Mouse (Mus musculus) lung, embryonic 14.5 days (tissue): ENCODE measurements at regions not wholly inside any gene's neighbourhood (a gene's known extent, or its start where the extent isn't known, plus 50 kb on each side); places are given as distances from the start of the nearest gene placed in this dataset.

Experiments used
- ATAC-seq: fragments of 200-750 bp; cut with Nextera tagmentation; 2 replicates; pipeline ENCODE4 v1.8.0; 2017; ENCODE audit warnings: mild to moderate bottlenecking, moderate TSS enrichment, moderate library complexity; ENCODE audit not compliant: insufficient read depth
- DNase-seq: peaks from one replicate; pipeline ENCODE4 v3.0.0-alpha.2; 2015
- H3K27ac ChIP-seq: fragments of 300-500 bp; sonication (generic); 2 replicates; pipeline ENCODE4 v1.5.1; 2014; ENCODE audit warnings: low read depth, mild to moderate bottlenecking, moderate library complexity
- H3K27me3 ChIP-seq: fragments of 300-500 bp; sonication (generic); 2 replicates; pipeline ENCODE4 v1.6.1; 2014; ENCODE audit warnings: low read length, control low read depth; ENCODE audit not compliant: insufficient read depth
- H3K36me3 ChIP-seq: fragments of 300-500 bp; sonication (generic); 2 replicates; pipeline ENCODE4 v1.6.1; 2014; ENCODE audit warnings: control low read depth; ENCODE audit not compliant: insufficient read depth
- H3K4me1 ChIP-seq: fragments of 300-500 bp; sonication (generic); 2 replicates; pipeline ENCODE4 v1.6.1; 2014; ENCODE audit warnings: antibody characterized with exemption, control low read depth; ENCODE audit not compliant: insufficient read depth
- H3K4me2 ChIP-seq: fragments of 300-500 bp; sonication (generic); 2 replicates; pipeline ENCODE4 v1.6.1; 2014; ENCODE audit warnings: mild to moderate bottlenecking
- H3K4me3 ChIP-seq: fragments of 300-500 bp; sonication (generic); 2 replicates; pipeline ENCODE4 v1.5.1; 2014; ENCODE audit warnings: low read depth, low read length
- H3K9ac ChIP-seq: fragments of 300-500 bp; sonication (generic); 2 replicates; pipeline ENCODE4 v1.6.1; 2014
- H3K9me3 ChIP-seq: fragments of 300-500 bp; sonication (generic); 2 replicates; pipeline ENCODE4 v1.6.1; 2016; ENCODE audit warnings: low read depth, low read length, control low read depth
- CTCF ChIP-seq: IDR thresholded peaks from 2 replicates; pipeline ENCODE4 v1.5.1; 2016; ENCODE audit warnings: antibody characterized with exemption, low read depth
- WGBS: fragments of 180-500 bp; shearing (Covaris S2); extraction: QIAGEN DNeasy Blood & Tissue Kit; methylation state at CpG from one replicate; pipeline ENCODE4 v1.1.7; 2014; 5-methylcytosine and 5-hydroxymethylcytosine counted together

GRCm38 (mm10) chr16:74785365-74786119 lies 373.9 kb upstream of the Robo2 start:
- TF ChIP-seq CTCF, result no peak
- Histone ChIP-seq H3K4me2 (no peak overlapping the region), H3K4me3 (no peak overlapping the region), H3K36me3 (no peaks in the 10 kb centered on the region), H3K9ac (no peak overlapping the region), H3K9me3 (no peaks in the 10 kb centered on the region), H3K27me3 (no peaks in the 10 kb centered on the region), H3K4me1 (no peaks in the 10 kb centered on the region), H3K27ac (no peak overlapping the region)
- 52% methylated on average over 9 of the region's 9 CpGs for WGBS
- no peak for ATAC-seq
- no peak for DNase-seq

GRCm38 (mm10) chr16:74780388-74780787 lies 368.8 kb upstream of the Robo2 start:
- no peak overlapping the region for H3K27ac ChIP-seq
- no peaks in the 10 kb centered on the region for H3K9me3 ChIP-seq
- no peak for TF ChIP-seq CTCF
- DNase-seq (no peak), ATAC-seq (no peak)
- WGBS, result 77% methylated on average over 2 of the region's 2 CpGs
- H3K36me3 ChIP-seq, result no peaks in the 10 kb centered on the region
- no peaks in the 10 kb centered on the region for H3K27me3 ChIP-seq
- H3K4me2 ChIP-seq, result no peak overlapping the region
- H3K4me3 ChIP-seq, result no peak overlapping the region
- no peaks in the 10 kb centered on the region for H3K4me1 ChIP-seq
- no peak overlapping the region for H3K9ac ChIP-seq

GRCm38 (mm10) chr16:74768264-74768663 lies 356.6 kb upstream of the Robo2 start:
- ATAC-seq, result no peak
- Histone ChIP-seq H3K36me3 (no peaks in the 10 kb centered on the region), H3K9ac (no peak overlapping the region), H3K27ac (no peak overlapping the region), H3K4me3 (no peak overlapping the region), H3K4me2 (no peak overlapping the region), H3K4me1 (no peaks in the 10 kb centered on the region), H3K27me3 (no peaks in the 10 kb centered on the region), H3K9me3 (no peaks in the 10 kb centered on the region)
- 86% methylated on average over 4 of the region's 4 CpGs for WGBS
- TF ChIP-seq CTCF, result no peak
- no peak for DNase-seq

- no peak for ATAC-seq
- 55% methylated on average over 6 of the region's 6 CpGs for WGBS
- no peaks in the 10 kb centered on the region for H3K27me3 ChIP-seq
Observed at GRCm38 (mm10) chr16:74756720-74757345, 345.2 kb upstream of the Robo2 start.

GRCm38 (mm10) chr16:74750900-74751299 lies 339.3 kb upstream of the Robo2 start:
- no peaks in the 10 kb centered on the region for H3K36me3 ChIP-seq
- 21% methylated on average over 3 of the region's 3 CpGs for WGBS
- no peak overlapping the region for H3K9ac ChIP-seq
- no peak overlapping the region for H3K4me3 ChIP-seq
- no peak for TF ChIP-seq CTCF
- ATAC-seq (no peak), DNase-seq (no peak)
- no peaks in the 10 kb centered on the region for H3K27me3 ChIP-seq
- no peak overlapping the region for H3K27ac ChIP-seq
- no peaks in the 10 kb centered on the region for H3K4me1 ChIP-seq
- H3K9me3 ChIP-seq, result no peaks in the 10 kb centered on the region
- no peak overlapping the region for H3K4me2 ChIP-seq

More at GRCm38 (mm10) chr16:74756720-74757345, 345.2 kb upstream of the Robo2 start:
- H3K4me3 ChIP-seq, result no peak overlapping the region
- H3K27ac ChIP-seq, result no peak overlapping the region
- no peak for TF ChIP-seq CTCF
- H3K9ac ChIP-seq, result no peak overlapping the region
- DNase-seq, result no peak
- H3K4me2 ChIP-seq, result no peak overlapping the region
- no peaks in the 10 kb centered on the region for H3K4me1 ChIP-seq
- no peaks in the 10 kb centered on the region for H3K9me3 ChIP-seq
- no peaks in the 10 kb centered on the region for H3K36me3 ChIP-seq

- TF ChIP-seq CTCF, result no peak
- no peaks in the 10 kb centered on the region for H3K36me3 ChIP-seq
- no peak overlapping the region for H3K27ac ChIP-seq
- DNase-seq (no peak), ATAC-seq (no peak)
- no peak overlapping the region for H3K4me3 ChIP-seq
- no peak overlapping the region for H3K9ac ChIP-seq
- no peaks in the 10 kb centered on the region for H3K4me1 ChIP-seq
- no peaks in the 10 kb centered on the region for H3K9me3 ChIP-seq
- no peak overlapping the region for H3K4me2 ChIP-seq
- H3K27me3 ChIP-seq, result no peaks in the 10 kb centered on the region
Observed at GRCm38 (mm10) chr16:74749006-74749405, 337.4 kb upstream of the Robo2 start.

- ATAC-seq (no peak), DNase-seq (no peak)
- no peak for TF ChIP-seq CTCF
- H3K27ac ChIP-seq, result no peak overlapping the region
- no peak overlapping the region for H3K9ac ChIP-seq
- H3K27me3 ChIP-seq, result no peaks in the 10 kb centered on the region
- H3K4me3 ChIP-seq, result no peak overlapping the region
- no peak overlapping the region for H3K4me2 ChIP-seq
- H3K4me1 ChIP-seq, result no peaks in the 10 kb centered on the region
- H3K36me3 ChIP-seq, result no peaks in the 10 kb centered on the region
- no peaks in the 10 kb centered on the region for H3K9me3 ChIP-seq
- WGBS, result 26% methylated on average over 3 of the region's 3 CpGs
Observed at GRCm38 (mm10) chr16:74743512-74743911, 331.9 kb upstream of the Robo2 start.
